Comparison of ENCODE assay signal across 19 mouse cellular contexts in the genomic region with DNA sequence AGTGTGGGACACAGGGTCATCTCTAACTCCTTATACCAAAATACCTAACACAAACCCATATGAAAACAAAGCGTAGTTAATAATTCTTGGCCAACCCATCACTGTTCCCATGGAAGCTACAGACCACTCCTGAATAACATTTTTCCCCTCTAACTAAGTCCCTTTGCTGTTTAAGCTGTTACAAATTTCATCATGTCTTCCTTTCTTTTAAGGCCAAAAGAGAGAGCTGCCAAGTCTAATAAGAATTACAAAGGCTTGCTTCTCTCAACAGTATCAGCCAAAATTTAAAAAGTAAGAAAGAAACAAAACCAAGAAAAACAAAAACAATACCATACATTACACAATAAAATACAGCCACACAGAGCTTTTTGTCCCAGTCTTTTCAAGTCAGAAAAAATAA. TPM values are rescaled to one million over a fixed set of nuclear protein-coding genes. Genes with fewer than 3 reads are reported as not detected.
A peak's percentile ranks its signal among the peaks of the same experiment; 100 is the strongest.
DNase-seq lines count a peak whose midpoint lies in the region; ATAC-seq lines count a peak whose summit lies in the region.
"Had no signal": no experiment of that assay in that cellular context is flagged by ENCODE, and none has a peak within 500 bp of the region (broad histone marks: within the 10 kb centered on the region; RNA-seq: fewer than 3 reads in every experiment).

No protein-coding gene starts in this region.

- peaks cover 14% of the 10 kb centered on the region for H3K36me3 ChIP-seq in forebrain, embryonic 14.5 days (ENCODE audit: control insufficient read depth, insufficient read depth, low read length)
- peaks cover 7% of the 10 kb centered on the region; the same call in 1 of the 2 replicates for H3K36me3 ChIP-seq in forebrain, embryonic 10.5 days (replicated peaks)
- H3K36me3 ChIP-seq in midbrain, embryonic 13.5 days: peaks cover 23% of the 10 kb centered on the region
- peaks cover 16% of the 10 kb centered on the region for H3K36me3 ChIP-seq in midbrain, embryonic 10.5 days
- H3K36me3 ChIP-seq in midbrain, embryonic 14.5 days (ENCODE audit: control insufficient read depth, insufficient read depth, low read length): peaks cover 19% of the 10 kb centered on the region

- H3K4me3 ChIP-seq in forebrain, embryonic 14.5 days (ENCODE audit: low read depth, low read length): no peak overlapping the region
- H3K4me3 ChIP-seq in forebrain, embryonic 10.5 days: no peak overlapping the region
- peak overlapping the region; percentile 30 for H3K4me3 ChIP-seq in midbrain, embryonic 13.5 days (replicated peaks)
- no peak overlapping the region for H3K4me3 ChIP-seq in midbrain, embryonic 10.5 days
- H3K4me3 ChIP-seq in midbrain, embryonic 14.5 days (replicated peaks; ENCODE audit: low read depth, low read length): peak overlapping the region; percentile 29

- 91% methylated on average over 1 of the region's 1 CpGs for WGBS in forebrain, embryonic 14.5 days
- 97% methylated on average over 1 of the region's 1 CpGs for WGBS in forebrain, embryonic 10.5 days
- WGBS in midbrain, embryonic 13.5 days: 73% methylated on average over 1 of the region's 1 CpGs
- 85% methylated on average over 1 of the region's 1 CpGs for WGBS in midbrain, embryonic 10.5 days
- 57% methylated on average over 1 of the region's 1 CpGs for WGBS in midbrain, embryonic 14.5 days

- H3K9ac ChIP-seq in forebrain, embryonic 14.5 days (ENCODE audit: low read length): no peak overlapping the region
- no peak overlapping the region for H3K9ac ChIP-seq in midbrain, embryonic 13.5 days (replicated peaks)
- H3K9ac ChIP-seq in midbrain, embryonic 14.5 days (replicated peaks; ENCODE audit: low read length): peak overlapping the region; percentile 34
- H3K9ac ChIP-seq: liver, postnatal 0 days had no signal

- H3K4me2 ChIP-seq in forebrain, embryonic 14.5 days (ENCODE audit: low read length): peak overlapping the region; percentile 20; the same call in 1 of the 2 replicates
- H3K4me2 ChIP-seq in midbrain, embryonic 13.5 days (replicated peaks): peak overlapping the region; percentile 51
- peak overlapping the region; percentile 57 for H3K4me2 ChIP-seq in midbrain, embryonic 14.5 days (ENCODE audit: low read length)

- no peak for ATAC-seq in forebrain, embryonic 14.5 days
- ATAC-seq in midbrain, embryonic 13.5 days: no peak
- ATAC-seq in midbrain, embryonic 14.5 days (ENCODE audit: low FRiP score, low TSS enrichment): no peak
- ATAC-seq: inflammation-experienced regulatory T-cells, adult 6 months; liver, postnatal 0 days had no signal

- DNase-seq in forebrain, embryonic 14.5 days (ENCODE audit: low spot score): no peak
- no peak for DNase-seq in forebrain, embryonic 10.5 days (ENCODE audit: extremely low spot score, low spot score)
- DNase-seq in midbrain, embryonic 10.5 days (ENCODE audit: low spot score): no peak
- no peak for DNase-seq in midbrain, embryonic 14.5 days
- no peak for DNase-seq in heart, postnatal 4 days
- DNase-seq in MN1 (ENCODE audit: low spot score): no peak
- DNase-seq: adrenal gland, postnatal 10 days; cerebellum, postnatal 14 days; gastrocnemius, postnatal 25 days; kidney, adult 9 months; kidney, postnatal 4 days; liver; liver, postnatal 0 days; lung, postnatal 36 days; retina, postnatal 1 day; right cerebral cortex, postnatal 4 days; thymus, postnatal 4 days had no signal

- H3K27me3 ChIP-seq in forebrain, embryonic 14.5 days (replicated peaks; ENCODE audit: control insufficient read depth, insufficient read depth, low read length): no peaks in the 10 kb centered on the region
- H3K27me3 ChIP-seq in forebrain, embryonic 10.5 days (ENCODE audit: poor library complexity, severe bottlenecking): peaks cover 11% of the 10 kb centered on the region
- no peaks in the 10 kb centered on the region for H3K27me3 ChIP-seq in midbrain, embryonic 13.5 days
- H3K27me3 ChIP-seq in midbrain, embryonic 10.5 days (ENCODE audit: low read depth, poor library complexity, severe bottlenecking): 0 out of 2 replicates have a peak, but pooled peaks cover 4% of the 10 kb centered on the region
- H3K27me3 ChIP-seq in midbrain, embryonic 14.5 days (ENCODE audit: control insufficient read depth, insufficient read depth, low read length): no peaks in the 10 kb centered on the region

- no peak overlapping the region for H3K27ac ChIP-seq in forebrain, embryonic 14.5 days (ENCODE audit: low read depth, low read length)
- H3K27ac ChIP-seq in forebrain, embryonic 10.5 days: no peak overlapping the region
- H3K27ac ChIP-seq in midbrain, embryonic 13.5 days: no peak overlapping the region
- no peak overlapping the region for H3K27ac ChIP-seq in midbrain, embryonic 10.5 days (replicated peaks)
- 0 out of 2 replicates have a peak overlapping the region, but pooled peaks have one; percentile 49 for H3K27ac ChIP-seq in midbrain, embryonic 14.5 days (replicated peaks; ENCODE audit: low read depth, low read length)

- peaks cover 4% of the 10 kb centered on the region; the same call in 1 of the 2 replicates for H3K4me1 ChIP-seq in forebrain, embryonic 14.5 days (ENCODE audit: control insufficient read depth, insufficient read depth, low read length)
- H3K4me1 ChIP-seq in forebrain, embryonic 10.5 days: no peaks in the 10 kb centered on the region
- H3K4me1 ChIP-seq in midbrain, embryonic 13.5 days (replicated peaks): peaks cover 24% of the 10 kb centered on the region
- peaks cover 7% of the 10 kb centered on the region; the same call in 1 of the 2 replicates for H3K4me1 ChIP-seq in midbrain, embryonic 10.5 days
- peaks cover 17% of the 10 kb centered on the region; the same call in 1 of the 2 replicates for H3K4me1 ChIP-seq in midbrain, embryonic 14.5 days (ENCODE audit: control insufficient read depth, insufficient read depth, low read length)

- H3K9me3 ChIP-seq in forebrain, embryonic 14.5 days (replicated peaks; ENCODE audit: control insufficient read depth, low read length): peaks cover 10% of the 10 kb centered on the region
- peaks cover 14% of the 10 kb centered on the region for H3K9me3 ChIP-seq in forebrain, embryonic 10.5 days
- H3K9me3 ChIP-seq in midbrain, embryonic 13.5 days: peaks cover 13% of the 10 kb centered on the region
- H3K9me3 ChIP-seq in midbrain, embryonic 10.5 days (replicated peaks): peaks cover 17% of the 10 kb centered on the region
- H3K9me3 ChIP-seq in midbrain, embryonic 14.5 days (ENCODE audit: control insufficient read depth, low read length): peaks cover 12% of the 10 kb centered on the region

RNA-seq across cellular contexts. Expression of a gene that starts 6.5 kb away (rescaled TPM):
- 69.8 and 102 TPM in 2 replicates for polyA plus RNA-seq in forebrain, embryonic 14.5 days (2014; fragmentation: Nextera tagmentation; extraction: Ambion mirVana)
- 4.2 and 4.3 TPM in 2 replicates for polyA plus RNA-seq in forebrain, embryonic 10.5 days (2016; fragmentation: Nextera tagmentation; extraction: Ambion mirVana)
- 109 and 122 TPM in 2 replicates for polyA plus RNA-seq in midbrain, embryonic 13.5 days (2015; fragmentation: Nextera tagmentation; extraction: Ambion mirVana)
- 4.2 and 8.3 TPM in 2 replicates for polyA plus RNA-seq in midbrain, embryonic 10.5 days (2016; fragmentation: Nextera tagmentation; extraction: Ambion mirVana)
- polyA plus RNA-seq in midbrain, embryonic 14.5 days (2014; fragmentation: Nextera tagmentation; extraction: Ambion mirVana): 171 and 172 TPM in 2 replicates
- 1 to 10 TPM in 1 of 2 experiments, under 1 TPM in 1; 0.91 to 1.2 TPM for total RNA-seq in heart, postnatal 4 days (2021)

Comparison
In these comparisons a context has a peak if more than half of its experiments do, and no peak if none do; other contexts are left out.
1. H3K4me3 ChIP-seq: peak in midbrain, embryonic 13.5 days (single experiment) and midbrain, embryonic 14.5 days (single experiment); none in forebrain, embryonic 14.5 days (single experiment), forebrain, embryonic 10.5 days (single experiment) and midbrain, embryonic 10.5 days (single experiment).
2. Peak in every context shown above with its lines, with median percentiles within 50 percentile points of each other: H3K4me2 ChIP-seq.